Mouse (Mus musculus) stomach, embryonic 14.5 days (tissue): ENCODE measurements at regions not wholly inside any gene's neighbourhood (a gene's known extent, or its start where the extent isn't known, plus 50 kb on each side); places are given as distances from the start of the nearest gene placed in this dataset.

ENCODE experiments used
- ATAC-seq: fragments of 200-750 bp; cut with Nextera tagmentation; 2 replicates; pipeline ENCODE4 v1.8.0; 2017; ENCODE audit warnings: low read depth, moderate TSS enrichment; ENCODE audit not compliant: insufficient number of reproducible peaks, insufficient read depth, low FRiP score
- H3K27ac ChIP-seq: fragments of 300-500 bp; sonication (generic); 2 replicates; pipeline ENCODE4 v1.5.1; 2014; ENCODE audit warnings: mild to moderate bottlenecking, low read length, moderate library complexity, mixed read lengths
- H3K27me3 ChIP-seq: fragments of 300-500 bp; sonication (generic); 2 replicates; pipeline ENCODE4 v1.6.1; 2014; ENCODE audit warnings: low read length, control low read depth, mixed read lengths; ENCODE audit not compliant: control insufficient read depth, insufficient read depth
- H3K36me3 ChIP-seq: fragments of 300-500 bp; sonication (generic); 2 replicates; pipeline ENCODE4 v1.6.1; 2014; ENCODE audit warnings: mild to moderate bottlenecking, control low read depth, low read length, moderate library complexity, mixed read lengths; ENCODE audit not compliant: control insufficient read depth, insufficient read depth
- H3K4me1 ChIP-seq: fragments of 300-500 bp; sonication (generic); 2 replicates; pipeline ENCODE4 v1.6.1; 2014; ENCODE audit warnings: low read length, control low read depth, mixed read lengths; ENCODE audit not compliant: control insufficient read depth, insufficient read depth
- H3K4me2 ChIP-seq: fragments of 300-500 bp; sonication (generic); replicated peaks from 2 replicates; pipeline ENCODE4 v1.6.1; 2014; ENCODE audit warnings: low read depth, low read length, control low read depth
- H3K4me3 ChIP-seq: fragments of 300-500 bp; sonication (generic); 2 replicates; pipeline ENCODE4 v1.5.1; 2014; ENCODE audit warnings: low read depth, low read length, control low read depth
- H3K9ac ChIP-seq: fragments of 300-500 bp; sonication (generic); replicated peaks from 2 replicates; pipeline ENCODE4 v1.6.1; 2014; ENCODE audit warnings: low read depth, mild to moderate bottlenecking, control low read depth, low read length, moderate library complexity, mixed read lengths
- H3K9me3 ChIP-seq: fragments of 300-500 bp; sonication (generic); 2 replicates; pipeline ENCODE4 v1.6.1; 2016; ENCODE audit warnings: low read depth, low read length, control low read depth; ENCODE audit not compliant: control insufficient read depth
- WGBS: fragments of 180-500 bp; shearing (Covaris S2); extraction: QIAGEN DNeasy Blood & Tissue Kit; methylation state at CpG from one replicate; pipeline ENCODE4 v1.1.7; 2014; 5-methylcytosine and 5-hydroxymethylcytosine counted together

DNA sequence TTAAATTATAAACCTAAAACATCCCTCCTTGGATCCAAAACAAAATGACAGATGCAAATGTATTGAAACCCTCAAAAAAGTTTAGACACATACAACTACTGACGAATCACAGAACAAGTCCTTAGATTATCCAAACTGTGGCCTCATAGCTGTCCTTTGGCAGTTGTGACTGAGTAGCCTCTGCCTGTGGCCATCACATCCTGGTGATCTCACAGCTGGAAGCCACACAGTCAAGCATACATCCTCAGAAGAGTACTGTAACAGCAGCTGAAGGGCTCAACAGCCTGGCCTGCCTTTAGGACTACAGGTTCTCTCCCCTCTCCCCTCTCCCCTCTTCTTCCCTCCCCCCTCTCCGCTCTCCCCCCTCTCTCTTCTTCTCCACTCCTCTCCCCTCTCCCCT is 80.0 kb upstream of the Thbs1 start:
- H3K9ac ChIP-seq: no peak overlapping the region
- no peak overlapping the region for H3K27ac ChIP-seq
- H3K4me1 ChIP-seq: no peaks in the 10 kb centered on the region
- 44% methylated on average over 2 of the region's 2 CpGs for WGBS
- no peak overlapping the region for H3K4me3 ChIP-seq
- H3K4me2 ChIP-seq: no peak overlapping the region
- H3K36me3 ChIP-seq: no peaks in the 10 kb centered on the region
- no peaks in the 10 kb centered on the region for H3K27me3 ChIP-seq
- no peaks in the 10 kb centered on the region for H3K9me3 ChIP-seq
- ATAC-seq: no peak

GRCm38 (mm10) chr2:118033377-118033776 is 78.3 kb upstream of the Thbs1 start:
- H3K4me1 ChIP-seq: peaks cover 5% of the 10 kb centered on the region; the same call in 1 of the 2 replicates
- H3K36me3 ChIP-seq: no peaks in the 10 kb centered on the region
- no peak overlapping the region for H3K9ac ChIP-seq
- no peaks in the 10 kb centered on the region for H3K27me3 ChIP-seq
- H3K27ac ChIP-seq: no peak overlapping the region
- H3K9me3 ChIP-seq: no peaks in the 10 kb centered on the region
- no peak for ATAC-seq
- 80% methylated on average over 4 of the region's 4 CpGs for WGBS
- H3K4me3 ChIP-seq: no peak overlapping the region
- H3K4me2 ChIP-seq: no peak overlapping the region

GRCm38 (mm10) chr2:118034026-118034425 is 77.7 kb upstream of the Thbs1 start:
- Histone ChIP-seq H3K4me2 (no peak overlapping the region), H3K27ac (no peak overlapping the region), H3K4me3 (no peak overlapping the region), H3K9ac (no peak overlapping the region), H3K9me3 (no peaks in the 10 kb centered on the region), H3K4me1 (peaks cover 5% of the 10 kb centered on the region; the same call in 1 of the 2 replicates), H3K36me3 (no peaks in the 10 kb centered on the region), H3K27me3 (no peaks in the 10 kb centered on the region)
- ATAC-seq: no peak
- 87% methylated on average over 3 of the region's 3 CpGs for WGBS

DNA sequence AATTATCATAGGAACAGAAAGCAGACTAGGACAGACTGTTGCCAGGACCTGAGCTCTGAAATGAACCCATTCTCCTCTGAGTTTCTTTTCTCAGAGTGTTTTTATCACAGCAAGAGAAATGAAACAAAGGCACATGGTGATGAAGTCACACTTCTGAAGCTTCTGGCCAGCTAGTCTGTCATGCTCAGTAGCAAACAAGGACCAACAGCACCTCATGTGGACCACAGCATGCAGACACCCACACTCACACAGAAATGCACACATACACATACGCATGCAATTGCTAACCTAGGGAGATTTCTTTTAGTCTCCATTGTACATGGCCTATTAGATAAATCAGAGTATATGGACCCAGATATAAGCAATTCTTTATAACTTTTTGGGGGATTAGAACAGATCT is 76.3 kb upstream of the Thbs1 start:
- no peaks in the 10 kb centered on the region for H3K27me3 ChIP-seq
- peaks cover 11% of the 10 kb centered on the region; the same call in 1 of the 2 replicates for H3K4me1 ChIP-seq
- ATAC-seq: no peak
- no peak overlapping the region for H3K4me3 ChIP-seq
- H3K9ac ChIP-seq: no peak overlapping the region
- H3K4me2 ChIP-seq: no peak overlapping the region
- no peaks in the 10 kb centered on the region for H3K36me3 ChIP-seq
- WGBS: 97% methylated on average over 1 of the region's 1 CpGs
- H3K27ac ChIP-seq: no peak overlapping the region
- no peaks in the 10 kb centered on the region for H3K9me3 ChIP-seq

- ATAC-seq: peak; percentile 66; the same call in 1 of the 2 replicates
- H3K27ac ChIP-seq: peak overlapping the region; percentile 71
- H3K4me2 ChIP-seq: no peak overlapping the region
- no peaks in the 10 kb centered on the region for H3K27me3 ChIP-seq
- H3K4me1 ChIP-seq: peaks cover 15% of the 10 kb centered on the region; the same call in 1 of the 2 replicates
- H3K9ac ChIP-seq: no peak overlapping the region
- 55% methylated on average over 16 of the region's 16 CpGs for WGBS
- no peak overlapping the region for H3K4me3 ChIP-seq
- H3K36me3 ChIP-seq: no peaks in the 10 kb centered on the region
- H3K9me3 ChIP-seq: no peaks in the 10 kb centered on the region
Observed at GRCm38 (mm10) chr2:118038859-118039818, 72.5 kb upstream of the Thbs1 start.

- Histone ChIP-seq H3K4me3 (no peak overlapping the region), H3K9ac (no peak overlapping the region), H3K9me3 (no peaks in the 10 kb centered on the region), H3K27me3 (no peaks in the 10 kb centered on the region), H3K4me1 (peaks cover 15% of the 10 kb centered on the region; the same call in 1 of the 2 replicates), H3K36me3 (no peaks in the 10 kb centered on the region), H3K27ac (peak overlapping the region; percentile 71; the same call in 1 of the 2 replicates), H3K4me2 (no peak overlapping the region)
- no peak for ATAC-seq
- WGBS: 75% methylated on average over 4 of the region's 4 CpGs
Observed at GRCm38 (mm10) chr2:118039819-118040206, 71.9 kb upstream of the Thbs1 start.

DNA sequence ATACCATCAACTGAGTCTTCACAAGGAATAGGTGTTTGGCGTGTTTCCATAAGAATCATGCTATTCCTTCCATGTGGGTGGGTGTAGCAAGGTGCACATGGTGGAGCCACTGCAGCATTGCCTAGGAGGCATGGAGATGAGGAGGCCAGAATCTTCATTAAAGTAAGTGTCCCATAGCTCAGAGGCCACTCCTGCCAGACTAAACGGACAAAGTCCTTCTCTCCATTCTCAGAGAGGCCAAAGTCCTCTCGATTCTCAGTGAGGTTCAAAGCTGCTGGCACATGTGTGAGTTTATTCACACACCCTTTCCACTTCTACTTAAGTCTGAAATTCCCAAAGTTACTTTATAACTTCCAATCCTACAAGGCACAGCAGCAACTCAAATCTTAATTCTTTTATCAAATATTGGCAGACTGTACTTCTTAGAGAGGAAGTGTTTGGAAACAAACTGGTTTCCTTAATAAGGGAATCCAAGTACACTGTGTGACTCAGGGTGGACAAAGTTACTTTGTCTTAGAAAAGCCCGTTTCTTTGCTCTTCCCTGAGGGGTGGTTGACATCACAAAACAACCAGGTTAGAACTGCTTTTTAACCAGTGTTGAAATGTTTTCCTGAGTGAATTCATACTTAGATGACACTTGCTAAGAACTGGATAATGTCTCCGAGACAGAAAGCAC is 69.2 kb upstream of the Thbs1 start:
- Histone ChIP-seq H3K4me1 (peaks cover 10% of the 10 kb centered on the region; the same call in 1 of the 2 replicates), H3K9ac (no peak overlapping the region), H3K27ac (no peak overlapping the region), H3K4me2 (no peak overlapping the region), H3K36me3 (no peaks in the 10 kb centered on the region), H3K27me3 (no peaks in the 10 kb centered on the region), H3K4me3 (no peak overlapping the region), H3K9me3 (no peaks in the 10 kb centered on the region)
- ATAC-seq: no peak
- 69% methylated on average over 5 of the region's 5 CpGs for WGBS

GRCm38 (mm10) chr2:118044666-118045065 is 67.0 kb upstream of the Thbs1 start:
- H3K9me3 ChIP-seq: no peaks in the 10 kb centered on the region
- ATAC-seq: no peak
- no peak overlapping the region for H3K9ac ChIP-seq

More at GRCm38 (mm10) chr2:118044666-118045065, 67.0 kb upstream of the Thbs1 start:
- WGBS: 63% methylated on average over 1 of the region's 1 CpGs
- Histone ChIP-seq H3K4me3 (no peak overlapping the region), H3K36me3 (no peaks in the 10 kb centered on the region), H3K27me3 (no peaks in the 10 kb centered on the region), H3K4me1 (peaks cover 6% of the 10 kb centered on the region; the same call in 1 of the 2 replicates), H3K27ac (no peak overlapping the region), H3K4me2 (no peak overlapping the region)
